Mouse (Mus musculus) kidney, adult 18-20 months (tissue): ENCODE data around the gene Fam117a.

Source experiments
- DNase-seq: peaks from one replicate; pipeline ENCODE4 v3.0.0; 2021

Fam117a gene

GRCm38 (mm10) chr11:95336568-95337128 is at the start of gene Fam117a:
Gene Fam117a (plus strand): TSS chr11:95337018.
- DNase-seq = peak; percentile 85

- no peak for DNase-seq
Observed at GRCm38 (mm10) chr11:95291998-95292397, 44.8 kb upstream of the Fam117a start.

GRCm38 (mm10) chr11:95293017-95293624 is 43.7 kb upstream of the Fam117a start:
- DNase-seq = no peak

GRCm38 (mm10) chr11:95295736-95296135 is 41.1 kb upstream of the Fam117a start:
- DNase-seq = no peak

- DNase-seq = no peak
Observed at GRCm38 (mm10) chr11:95298146-95298545, 38.7 kb upstream of the Fam117a start.

GRCm38 (mm10) chr11:95299886-95300285 is 36.9 kb upstream of the Fam117a start:
- DNase-seq = no peak

GRCm38 (mm10) chr11:95301772-95302171 is 35.0 kb upstream of the Fam117a start:
- DNase-seq = no peak

- DNase-seq = no peak
Observed at GRCm38 (mm10) chr11:95305600-95305999, 31.2 kb upstream of the Fam117a start.

GRCm38 (mm10) chr11:95307526-95307925 is 29.3 kb upstream of the Fam117a start:
- no peak for DNase-seq

- DNase-seq = peak; percentile 94
Observed at GRCm38 (mm10) chr11:95309510-95310006, 27.3 kb upstream of the Fam117a start.

- peak; percentile 96 for DNase-seq
Observed at GRCm38 (mm10) chr11:95310007-95310647, 26.7 kb upstream of the Fam117a start, which contains the start of gene Kat7. Gene Kat7 (minus strand): TSS chr11:95310246.

GRCm38 (mm10) chr11:95310648-95311424 is 26.0 kb upstream of the Fam117a start:
- DNase-seq = no peak

- DNase-seq = no peak
Observed at GRCm38 (mm10) chr11:95311425-95311807, 25.4 kb upstream of the Fam117a start.

- no peak for DNase-seq
Observed at GRCm38 (mm10) chr11:95315215-95315955, 21.4 kb upstream of the Fam117a start.

- DNase-seq = no peak
Observed at GRCm38 (mm10) chr11:95318116-95318515, 18.7 kb upstream of the Fam117a start.

GRCm38 (mm10) chr11:95319506-95319905 is 17.3 kb upstream of the Fam117a start:
- DNase-seq = no peak

GRCm38 (mm10) chr11:95320010-95320409 is 16.8 kb upstream of the Fam117a start:
- DNase-seq = no peak

GRCm38 (mm10) chr11:95324181-95324580 is 12.6 kb upstream of the Fam117a start:
- no peak for DNase-seq

GRCm38 (mm10) chr11:95325832-95326231 is 11.0 kb upstream of the Fam117a start:
- DNase-seq = no peak

GRCm38 (mm10) chr11:95326243-95326642 is 10.6 kb upstream of the Fam117a start:
- DNase-seq = no peak

- no peak for DNase-seq
Observed at GRCm38 (mm10) chr11:95328629-95329028, 8.2 kb upstream of the Fam117a start.

GRCm38 (mm10) chr11:95330662-95331061 is 6.2 kb upstream of the Fam117a start:
- DNase-seq = no peak

GRCm38 (mm10) chr11:95333209-95333608 is 3.6 kb upstream of the Fam117a start:
- DNase-seq = no peak
